Mouse (Mus musculus) embryonic facial prominence, embryonic 11.5 days (tissue): ENCODE results near the gene Rapgef4. TPM values are rescaled to one million over a fixed set of nuclear protein-coding genes. Genes with fewer than 3 reads are reported as not detected.

Experiments
- ATAC-seq: fragments of 200-750 bp; cut with Nextera tagmentation; replicated peaks from 2 replicates; pipeline ENCODE4 v1.8.0; 2017; ENCODE audit warnings: low read depth; ENCODE audit not compliant: insufficient number of reproducible peaks, low FRiP score, low TSS enrichment
- DNase-seq: peaks from one replicate; pipeline ENCODE4 v3.0.0-alpha.2; 2015; ENCODE audit warnings: low spot score
- H3K27ac ChIP-seq: fragments of 300-500 bp; sonication (generic); replicated peaks from 2 replicates; pipeline ENCODE4 v1.5.1; 2014; ENCODE audit warnings: mild to moderate bottlenecking, low read depth, low read length, control low read depth
- H3K27me3 ChIP-seq: fragments of 300-500 bp; sonication (generic); 2 replicates; pipeline ENCODE4 v1.6.1; 2014; ENCODE audit warnings: mild to moderate bottlenecking, low read length, moderate library complexity, mixed read lengths; ENCODE audit not compliant: control insufficient read depth, insufficient read depth
- H3K36me3 ChIP-seq: fragments of 300-500 bp; sonication (generic); replicated peaks from 2 replicates; pipeline ENCODE4 v1.6.1; 2014; ENCODE audit warnings: low read depth, mild to moderate bottlenecking, low read length, moderate library complexity, mixed read lengths; ENCODE audit not compliant: control insufficient read depth, insufficient read depth
- H3K4me1 ChIP-seq: fragments of 300-500 bp; sonication (generic); 2 replicates; pipeline ENCODE4 v1.6.1; 2014; ENCODE audit warnings: low read length, mixed read lengths; ENCODE audit not compliant: control insufficient read depth, insufficient read depth
- H3K4me2 ChIP-seq: fragments of 300-500 bp; sonication (generic); 2 replicates; pipeline ENCODE4 v1.6.1; 2014; ENCODE audit warnings: low read depth, mild to moderate bottlenecking, control low read depth, low read length, moderate library complexity
- H3K4me3 ChIP-seq: fragments of 300-500 bp; sonication (generic); 2 replicates; pipeline ENCODE4 v1.5.1; 2014; ENCODE audit warnings: low read depth, low read length, control low read depth
- H3K9ac ChIP-seq: fragments of 300-500 bp; sonication (generic); replicated peaks from 2 replicates; pipeline ENCODE4 v1.6.1; 2014; ENCODE audit warnings: mild to moderate bottlenecking, control low read depth, low read length
- H3K9me3 ChIP-seq: fragments of 300-500 bp; sonication (generic); replicated peaks from 2 replicates; pipeline ENCODE4 v1.6.1; 2016; ENCODE audit warnings: mild to moderate bottlenecking, low read length, inconsistent platforms, mixed read lengths; ENCODE audit not compliant: control insufficient read depth
- WGBS: fragments of 180-500 bp; shearing (Covaris S2); extraction: QIAGEN DNeasy Blood & Tissue Kit; methylation state at CpG from one replicate; pipeline ENCODE4 v1.1.7; 2014; 5-methylcytosine and 5-hydroxymethylcytosine counted together
- polyA plus RNA-seq: library from polyadenylated mRNA; unstranded; fragments of >200 nt; fragmentation: Nextera tagmentation; extraction: Ambion mirVana; gene quantifications from 2 replicates; pipeline ENCODE4 v1.2.1, GENCODE M21; 2014

Rapgef4 gene
- polyA plus RNA-seq, 1 experiment from 2014 or later: 3.6 TPM

GRCm38 (mm10) chr2:72165136-72165854 lies 184.3 kb downstream of the Rapgef4 start:
- H3K27me3 ChIP-seq: no peaks in the 10 kb centered on the region
- no peaks in the 10 kb centered on the region for H3K36me3 ChIP-seq
- no peak overlapping the region for H3K9ac ChIP-seq
- H3K4me1 ChIP-seq: no peaks in the 10 kb centered on the region
- no peak for DNase-seq
- WGBS: 84% methylated on average over 5 of the region's 5 CpGs
- no peaks in the 10 kb centered on the region for H3K9me3 ChIP-seq
- no peak overlapping the region for H3K4me2 ChIP-seq
- ATAC-seq: no peak
- H3K4me3 ChIP-seq: no peak overlapping the region
- H3K27ac ChIP-seq: no peak overlapping the region

- no peaks in the 10 kb centered on the region for H3K27me3 ChIP-seq
- no peaks in the 10 kb centered on the region for H3K36me3 ChIP-seq
- DNase-seq (no peak), ATAC-seq (no peak)
- H3K4me3 ChIP-seq: no peak overlapping the region
- WGBS: 53% methylated on average over 9 of the region's 9 CpGs
- no peak overlapping the region for H3K9ac ChIP-seq
- H3K4me2 ChIP-seq: no peak overlapping the region
- no peaks in the 10 kb centered on the region for H3K4me1 ChIP-seq
- no peaks in the 10 kb centered on the region for H3K9me3 ChIP-seq
- H3K27ac ChIP-seq: no peak overlapping the region
Measured at GRCm38 (mm10) chr2:72169451-72170100, 188.5 kb downstream of the Rapgef4 start.

- Histone ChIP-seq H3K4me3 (no peak overlapping the region), H3K9ac (no peak overlapping the region), H3K4me1 (no peaks in the 10 kb centered on the region; the same call in 1 of the 2 replicates), H3K9me3 (no peaks in the 10 kb centered on the region), H3K36me3 (no peaks in the 10 kb centered on the region), H3K27ac (no peak overlapping the region), H3K4me2 (no peak overlapping the region), H3K27me3 (no peaks in the 10 kb centered on the region)
- no peak for ATAC-seq
- WGBS: 80% methylated on average over 8 of the region's 8 CpGs
- DNase-seq: no peak
Measured at GRCm38 (mm10) chr2:72170546-72170945, 189.5 kb downstream of the Rapgef4 start.

GRCm38 (mm10) chr2:72171204-72171603 lies 190.2 kb downstream of the Rapgef4 start:
- Histone ChIP-seq H3K4me2 (no peak overlapping the region), H3K4me3 (no peak overlapping the region), H3K36me3 (no peaks in the 10 kb centered on the region), H3K9ac (no peak overlapping the region), H3K27ac (no peak overlapping the region), H3K4me1 (peaks cover 2% of the 10 kb centered on the region; the same call in 1 of the 2 replicates), H3K9me3 (no peaks in the 10 kb centered on the region), H3K27me3 (no peaks in the 10 kb centered on the region)
- no peak for ATAC-seq
- 88% methylated on average over 5 of the region's 5 CpGs for WGBS
- no peak for DNase-seq

GRCm38 (mm10) chr2:72173010-72173409 lies 192.0 kb downstream of the Rapgef4 start:
- Histone ChIP-seq H3K9ac (no peak overlapping the region), H3K4me1 (peaks cover 2% of the 10 kb centered on the region; the same call in 1 of the 2 replicates), H3K4me2 (no peak overlapping the region), H3K4me3 (no peak overlapping the region), H3K36me3 (no peaks in the 10 kb centered on the region), H3K27ac (no peak overlapping the region), H3K9me3 (no peaks in the 10 kb centered on the region), H3K27me3 (no peaks in the 10 kb centered on the region)
- DNase-seq (no peak), ATAC-seq (no peak)
- 74% methylated on average over 3 of the region's 3 CpGs for WGBS

GRCm38 (mm10) chr2:72173844-72174243 lies 192.8 kb downstream of the Rapgef4 start:
- H3K27me3 ChIP-seq: no peaks in the 10 kb centered on the region

GRCm38 (mm10) chr2:72175536-72175935 lies 194.5 kb downstream of the Rapgef4 start:
- no peak for ATAC-seq
- no peak overlapping the region for H3K27ac ChIP-seq
- no peaks in the 10 kb centered on the region for H3K36me3 ChIP-seq
- H3K4me1 ChIP-seq: peaks cover 2% of the 10 kb centered on the region; the same call in 1 of the 2 replicates
- H3K9ac ChIP-seq: no peak overlapping the region
- no peaks in the 10 kb centered on the region for H3K9me3 ChIP-seq
- H3K4me3 ChIP-seq: no peak overlapping the region
- no peaks in the 10 kb centered on the region for H3K27me3 ChIP-seq
- no peak for DNase-seq
- WGBS: 63% methylated on average over 7 of the region's 7 CpGs
- H3K4me2 ChIP-seq: no peak overlapping the region

More at GRCm38 (mm10) chr2:72173844-72174243, 192.8 kb downstream of the Rapgef4 start:
- ATAC-seq (no peak), DNase-seq (no peak)
- Histone ChIP-seq H3K4me3 (no peak overlapping the region), H3K9me3 (no peaks in the 10 kb centered on the region), H3K27ac (no peak overlapping the region), H3K4me2 (no peak overlapping the region), H3K36me3 (no peaks in the 10 kb centered on the region), H3K4me1 (peaks cover 2% of the 10 kb centered on the region; the same call in 1 of the 2 replicates), H3K9ac (no peak overlapping the region)
- whole genome bisulfite sequencing: 36% methylated on average over 4 of the region's 4 CpGs

- no peak for DNase-seq
- WGBS: 37% methylated on average over 5 of the region's 5 CpGs
Measured at GRCm38 (mm10) chr2:72175971-72176370, 194.9 kb downstream of the Rapgef4 start.

More at GRCm38 (mm10) chr2:72175971-72176370, 194.9 kb downstream of the Rapgef4 start:
- Histone ChIP-seq H3K4me1 (peaks cover 2% of the 10 kb centered on the region; the same call in 1 of the 2 replicates), H3K9ac (no peak overlapping the region), H3K27ac (no peak overlapping the region), H3K27me3 (no peaks in the 10 kb centered on the region), H3K9me3 (no peaks in the 10 kb centered on the region), H3K4me3 (no peak overlapping the region), H3K36me3 (no peaks in the 10 kb centered on the region), H3K4me2 (no peak overlapping the region)
- no peak for ATAC-seq
